Mouse (Mus musculus) heart, postnatal 14 days (tissue): Measurements from ENCODE around the gene Alyref. TPM values are rescaled to one million over a fixed set of nuclear protein-coding genes. Genes with fewer than 3 reads are reported as not detected.

ENCODE experiments used
- DNase-seq, 2 experiments: peaks; one replicate each; pipeline ENCODE4 v3.0.0; 2021 to 2022
- intact Hi-C: fragments of 180-260 bp; cut with DNase I; formaldehyde crosslinking; loops from one replicate; pipeline ENCODE4 v1.15.1; 2025
- total RNA-seq, 2 experiments: library from RNA; stranded (reverse); gene quantifications; 2 replicates each; pipeline ENCODE4 v1.2.3; 2021

Gene Alyref
- total RNA-seq, 2 experiments from 2014 or later, result 57.8 to 59.9 TPM

DNA sequence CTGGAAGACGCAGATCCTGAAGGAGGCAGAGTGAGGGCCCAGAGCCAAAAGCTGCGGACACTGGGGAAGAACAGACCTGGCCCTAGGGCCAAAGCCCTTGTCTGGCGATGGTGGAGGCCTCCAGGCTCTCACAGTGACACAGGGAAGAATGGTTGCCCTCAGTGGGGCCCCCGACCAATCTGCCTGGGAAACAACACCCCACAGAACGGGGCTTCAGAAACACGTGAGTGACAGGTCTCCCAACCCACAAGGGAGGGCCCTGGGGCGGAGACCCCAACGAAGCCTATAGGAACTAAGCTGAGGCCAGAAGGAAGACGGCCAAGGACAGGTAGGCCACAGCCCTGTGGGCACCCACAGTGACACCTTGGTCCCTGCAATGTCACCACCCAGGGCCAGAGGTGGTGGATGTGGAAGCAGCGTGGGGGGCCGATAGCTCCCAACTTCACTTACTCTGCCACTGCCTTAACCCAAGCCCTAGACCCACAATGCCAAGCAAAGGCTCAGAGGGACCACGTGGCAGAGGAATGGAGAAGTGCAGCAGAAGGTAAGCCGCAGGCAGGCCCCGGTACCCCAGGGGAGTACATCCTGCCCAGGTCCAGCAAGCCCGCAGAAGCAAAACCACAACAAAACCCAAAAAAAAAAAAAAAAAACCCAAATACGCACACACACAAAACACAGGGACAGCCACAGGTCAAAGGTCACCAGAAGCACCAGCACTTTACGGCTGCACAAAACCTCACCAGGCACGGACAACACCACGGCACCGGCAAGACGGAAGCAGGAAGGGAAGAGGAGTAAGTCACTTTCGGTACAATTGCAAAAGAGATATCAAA, 29.5 kb upstream of the Alyref start:
- intact Hi-C loops, result no loop called here
- DNase-seq, result no peak

DNA sequence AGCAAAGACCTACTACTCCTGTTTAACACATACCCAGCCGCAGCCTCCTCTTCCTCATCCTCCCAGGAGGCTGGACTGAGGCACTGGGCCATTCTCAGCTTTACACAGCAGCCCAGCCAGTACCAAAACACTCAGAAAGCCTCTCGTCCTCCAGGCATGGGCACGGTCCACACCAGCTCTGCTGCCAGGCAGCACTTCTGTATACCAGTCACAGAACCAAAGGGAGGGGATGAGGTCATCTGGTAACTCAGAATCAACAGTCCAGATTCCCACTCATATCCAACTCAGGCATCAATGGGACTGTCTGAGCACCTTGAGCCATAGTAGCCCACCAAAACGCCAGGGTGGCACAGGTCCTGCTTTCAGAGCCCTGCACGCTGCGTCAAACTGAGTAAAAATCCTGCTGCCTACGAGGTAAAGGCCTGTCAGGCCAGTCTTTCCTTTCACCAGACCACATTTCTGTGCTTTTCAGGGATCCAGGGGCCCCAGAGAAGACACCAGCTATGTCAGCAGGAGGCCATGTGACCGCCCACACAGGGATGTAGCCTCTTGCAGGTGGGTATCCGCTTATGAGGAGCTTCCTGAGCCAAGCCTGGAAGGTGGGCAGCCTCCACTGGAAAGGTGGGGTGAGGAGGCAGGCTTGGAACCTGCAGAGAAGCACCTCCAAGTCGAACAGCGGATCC, 28.8 kb upstream of the Alyref start:
- intact Hi-C loops, result no loop called here
- DNase-seq, result no peak

DNA sequence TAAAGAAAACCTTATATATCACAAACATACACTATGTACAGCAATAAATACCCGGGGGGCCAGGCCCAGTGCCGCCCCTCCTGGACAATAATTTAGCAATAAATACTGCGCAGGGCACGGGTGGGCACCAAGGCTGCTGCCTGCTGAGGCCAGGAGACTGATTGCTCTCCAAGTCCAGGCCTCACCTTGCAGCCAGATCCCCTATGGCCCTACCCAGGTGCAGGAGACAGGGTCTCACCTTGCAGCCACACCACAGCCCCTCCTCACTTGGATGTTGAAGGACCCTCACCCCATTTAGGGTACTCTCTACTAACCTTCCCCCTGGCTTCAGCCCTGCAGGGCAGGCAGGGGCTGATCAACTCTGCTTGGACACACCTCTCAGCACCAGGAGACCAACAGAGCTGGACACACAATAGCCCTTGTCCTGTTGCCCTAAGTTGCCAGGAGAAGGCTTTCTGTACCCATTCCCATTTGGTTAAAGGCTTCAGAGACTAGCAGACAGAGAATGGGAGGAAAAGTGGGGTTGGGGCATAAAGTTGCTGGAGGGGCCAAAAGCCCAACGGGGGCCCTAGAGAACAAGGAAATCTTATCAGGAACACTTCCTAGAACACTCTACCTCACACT, 27.1 kb upstream of the Alyref start, which contains the start of gene Sirt7:
TSS of gene Sirt7 (minus strand) at position 89 of the 624 bp plus-strand sequence.
- intact Hi-C loops, result loop anchor here (2.0 kb wide), 1 partner anchor 50 kb away; no protein-coding TSS in a partner anchor
- no peak for DNase-seq

DNA sequence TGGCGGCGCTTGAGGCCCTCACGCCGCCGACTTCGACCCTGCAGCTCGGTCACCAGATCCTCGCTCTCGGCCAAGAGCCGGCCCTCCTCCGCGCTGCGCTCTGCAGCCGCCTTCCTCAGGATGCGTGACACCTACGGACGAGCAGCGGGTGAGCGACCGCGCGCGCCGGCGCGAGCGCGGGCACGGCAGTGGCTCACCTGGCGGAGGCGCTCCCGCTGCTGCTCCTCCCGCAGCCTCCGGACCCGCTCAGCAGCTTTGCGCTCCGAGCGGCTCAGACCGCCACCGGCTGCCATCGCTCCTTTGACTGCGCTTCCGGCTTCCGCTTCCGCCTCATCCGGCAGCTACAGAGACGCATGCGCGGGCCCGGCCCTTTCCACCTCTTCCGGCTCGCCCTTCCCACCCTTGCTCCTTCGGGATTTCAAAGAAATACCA, 26.5 kb upstream of the Alyref start:
- DNase-seq, result peak; percentile 89 to 90
- intact Hi-C loops, result loop anchor here (2.0 to 5.0 kb wide), 2 partner anchors 50 to 173 kb away; partner anchors contain the start of gene Dus1l

DNA sequence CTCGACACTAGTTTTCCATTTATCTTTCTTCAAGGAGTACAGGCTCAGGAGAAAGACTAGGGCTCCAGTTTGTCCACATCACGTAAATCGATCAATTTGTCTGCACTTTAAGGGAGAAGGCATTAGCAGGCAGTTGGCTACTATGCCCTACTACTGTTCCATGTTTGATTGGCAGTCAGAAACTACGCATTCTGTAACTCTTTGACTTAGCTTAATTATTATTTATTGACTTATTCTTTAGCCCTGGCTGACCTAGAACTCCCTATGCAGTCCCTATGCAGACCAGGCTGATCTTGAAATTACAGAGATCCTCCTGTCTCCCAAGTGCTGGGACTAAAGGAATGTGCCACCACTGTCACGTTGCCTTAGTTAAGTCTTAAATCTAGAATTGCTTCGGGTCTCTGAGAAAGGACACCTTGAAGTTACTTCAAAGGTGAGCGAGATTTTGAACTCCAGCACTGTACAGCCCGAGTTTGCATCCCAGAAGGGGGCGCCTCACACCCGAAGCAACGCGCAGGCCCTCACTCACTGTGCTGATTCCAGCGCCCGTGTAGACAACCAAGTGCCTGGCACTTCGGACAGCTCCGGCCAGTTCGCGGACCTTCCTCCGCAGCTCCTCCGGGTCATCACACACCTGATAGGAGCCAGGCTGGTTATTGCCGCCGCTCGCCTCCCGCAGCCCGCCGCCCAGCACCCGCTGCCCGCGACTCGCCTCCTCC, 26.0 kb upstream of the Alyref start:
- peak; percentile 69 to 80 for DNase-seq
- intact Hi-C loops, result loop anchor here (2.0 to 5.0 kb wide), 2 partner anchors 51 to 173 kb away; partner anchors contain the start of gene Dus1l

DNA sequence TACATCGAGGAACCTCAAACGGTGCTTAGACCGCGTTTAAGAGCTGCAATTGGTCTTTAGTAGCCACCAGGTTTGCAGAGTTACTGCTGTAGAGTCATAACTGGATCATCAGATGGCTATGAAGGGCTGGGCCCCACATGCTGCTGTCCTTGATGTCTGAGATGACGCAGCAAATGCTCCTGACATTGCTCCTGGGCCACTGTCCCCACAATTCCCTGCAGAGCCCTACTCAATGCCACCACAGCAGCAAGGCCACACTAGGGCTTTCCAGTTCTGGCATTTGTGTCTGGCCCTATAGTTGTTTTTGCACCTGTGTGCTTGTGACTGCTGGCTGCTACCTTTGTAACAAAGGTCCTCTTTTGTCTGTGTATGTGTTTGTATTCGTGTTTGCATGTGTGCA, 24.6 kb upstream of the Alyref start:
- DNase-seq, result no peak
- intact Hi-C loops, result loop anchor here (5.0 kb wide), 1 partner anchor 174 kb away; the partner anchor contains the start of gene Dus1l

DNA sequence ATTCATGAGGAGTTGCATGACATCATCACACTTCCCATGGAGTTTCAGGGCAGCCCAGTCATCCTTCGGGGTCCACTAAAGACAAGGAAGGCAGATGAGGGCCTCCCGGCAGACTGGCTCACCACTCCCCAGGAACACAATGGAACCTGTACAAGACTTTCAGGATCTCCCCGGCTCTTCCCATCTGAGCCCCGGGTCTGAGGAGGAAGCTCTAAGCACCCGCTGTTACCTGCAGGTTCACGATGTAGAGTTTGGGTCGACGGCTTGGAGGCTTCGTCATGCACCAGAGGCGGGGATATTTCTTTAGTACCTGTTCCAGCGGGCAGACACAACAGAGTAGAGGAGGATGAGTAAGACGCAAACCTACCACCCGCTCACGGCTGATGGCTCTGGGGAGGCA, 22.0 kb upstream of the Alyref start:
- intact Hi-C loops, result loop anchor here (5.0 kb wide), 1 partner anchor 177 kb away; the partner anchor contains the start of gene Dus1l
- no peak for DNase-seq

DNA sequence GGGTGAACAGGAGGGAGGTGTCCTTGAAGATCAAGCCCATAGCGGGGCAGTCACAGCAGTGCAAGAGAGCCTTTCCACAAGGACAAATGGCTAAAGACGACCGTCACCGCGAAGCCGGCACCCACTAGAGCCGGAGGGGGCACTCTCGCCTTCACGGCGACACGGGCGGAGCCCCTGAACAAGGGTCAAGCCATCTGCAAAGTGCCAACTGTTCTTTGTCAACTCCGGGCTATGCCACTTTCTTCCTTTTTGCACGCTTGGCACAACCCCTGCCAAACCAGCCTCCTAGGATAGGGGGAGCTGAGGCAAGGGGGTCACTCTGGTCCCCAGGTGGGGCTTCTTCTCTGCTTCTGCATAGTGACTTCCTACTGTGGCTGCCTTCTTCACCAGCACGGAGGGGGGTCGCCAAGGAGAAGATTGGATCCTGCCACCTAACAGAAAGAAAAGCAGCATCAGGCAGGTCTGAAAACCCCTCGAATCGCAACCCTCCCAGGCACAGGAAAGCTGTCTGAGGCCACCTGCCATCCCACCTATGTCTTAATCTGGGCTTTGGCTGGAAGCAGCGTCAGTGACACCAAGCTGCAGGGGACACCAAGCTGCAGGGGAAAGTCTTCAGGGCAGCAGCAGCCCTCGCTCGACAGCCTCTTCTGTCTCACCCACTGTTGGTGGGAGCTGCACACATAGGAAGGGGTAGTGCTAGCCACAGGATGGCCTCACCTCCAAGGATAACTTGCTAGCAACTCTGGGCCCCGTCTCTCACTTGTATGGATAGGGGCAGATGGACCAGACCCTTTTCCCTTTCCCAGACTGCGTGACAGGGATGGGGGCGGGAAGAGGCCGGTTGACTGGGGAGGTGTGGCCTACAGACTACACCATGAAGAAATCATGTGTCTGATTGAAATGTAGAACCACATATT, 20.7 kb upstream of the Alyref start:
- no peak for DNase-seq
- intact Hi-C loops, result loop anchor here (2.0 kb wide), 1 partner anchor 94 kb away; the partner anchor contains the start of genes Cenpx and Lrrc45

DNA sequence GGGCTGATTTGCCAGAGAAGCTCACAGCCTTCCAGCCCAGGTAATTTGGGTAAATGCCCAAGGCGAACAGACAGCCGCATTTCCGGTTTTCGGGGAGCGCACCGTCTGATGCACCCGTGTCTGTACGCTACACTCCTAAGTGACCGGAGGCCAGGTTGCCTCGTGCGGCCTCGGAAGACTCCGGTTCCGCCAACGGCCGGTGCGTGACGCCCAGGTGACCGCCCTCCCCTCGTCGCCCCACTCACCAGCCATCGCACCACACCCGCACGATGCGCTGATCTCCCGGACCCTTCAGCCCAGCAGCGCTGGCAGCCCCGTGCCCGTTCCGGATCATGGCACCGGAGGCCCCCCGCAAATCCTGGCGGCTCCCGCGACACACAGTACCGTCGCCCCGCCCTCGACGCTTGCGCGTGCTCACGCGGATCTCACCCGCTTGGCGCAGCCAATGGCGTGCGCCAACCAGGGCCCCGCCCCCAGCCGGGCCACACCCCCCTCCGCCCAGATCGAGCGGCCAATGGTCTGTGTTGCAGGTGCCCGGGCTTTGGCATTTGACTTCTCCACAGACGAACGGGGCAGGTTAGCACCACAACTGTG, 19.5 kb upstream of the Alyref start, which contains the start of gene Pcyt2:
TSS of gene Pcyt2 (minus strand) at position 418 of the 594 bp plus-strand sequence.
- intact Hi-C loops, result loop anchor here (2.0 kb wide), 1 partner anchor 95 kb away; the partner anchor contains the start of genes Cenpx and Lrrc45
- peak; percentile 89 to 94 for DNase-seq

DNA sequence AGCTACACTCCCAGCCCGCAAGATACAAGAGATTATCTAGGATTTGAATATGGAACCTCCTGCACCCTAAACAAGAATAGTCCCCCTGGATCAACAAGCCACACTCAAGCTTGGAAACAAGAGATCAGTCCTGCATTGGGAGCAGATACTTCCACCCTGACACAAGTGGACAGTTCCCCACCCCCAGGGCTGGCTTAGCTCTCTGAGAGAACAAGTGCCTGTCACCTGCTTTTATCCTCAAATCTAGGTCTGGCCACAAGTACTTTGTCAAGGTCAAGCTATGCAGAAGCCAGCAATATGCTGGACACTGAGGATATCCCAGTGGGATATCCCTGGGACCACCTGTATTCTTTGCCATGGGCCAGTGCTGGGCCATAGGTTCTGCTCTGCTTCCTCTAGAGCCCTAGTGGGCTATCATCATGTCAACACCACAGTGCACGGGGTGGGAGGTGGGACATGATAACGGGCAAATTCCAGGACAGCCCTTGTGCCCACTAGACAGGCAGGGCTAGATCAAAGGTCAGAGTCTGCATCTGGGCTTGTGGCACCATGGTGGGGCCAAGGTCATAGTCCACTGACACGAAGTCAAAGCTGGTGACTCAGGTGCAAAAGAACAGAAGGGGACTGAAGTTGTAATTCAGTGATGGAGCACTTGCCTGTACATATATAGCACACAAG, 18.6 kb upstream of the Alyref start:
- no peak for DNase-seq
- intact Hi-C loops, result no loop called here

DNA sequence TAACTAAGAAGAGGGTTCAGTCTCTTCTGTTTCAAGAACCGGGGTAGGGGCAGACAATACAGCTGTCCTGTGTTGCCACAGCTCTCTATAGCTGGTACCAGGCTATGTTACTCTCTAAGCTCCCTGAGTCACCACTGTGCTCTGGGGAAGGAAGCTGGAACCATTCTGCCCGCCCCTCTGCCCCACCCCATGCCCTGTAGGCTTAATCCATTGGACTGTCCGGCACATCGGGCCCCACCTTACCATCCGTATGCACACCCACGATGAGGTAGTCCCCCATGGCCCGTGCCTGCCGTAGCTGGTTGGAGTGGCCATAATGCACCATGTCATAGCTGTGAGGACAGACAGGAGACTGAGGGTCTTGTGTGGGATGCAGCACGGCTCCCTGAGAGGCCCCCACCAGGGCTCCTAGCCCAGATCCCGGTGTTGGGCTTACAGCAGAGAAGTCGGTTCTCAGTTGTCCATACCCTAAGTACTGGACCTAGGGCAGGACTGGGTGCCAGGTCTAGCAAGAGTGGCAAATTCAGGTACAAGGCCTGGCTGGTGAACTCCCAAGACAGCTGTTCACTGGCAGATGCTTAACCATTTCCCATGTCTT, 17.5 kb upstream of the Alyref start:
- no peak for DNase-seq
- intact Hi-C loops, result no loop called here

DNA sequence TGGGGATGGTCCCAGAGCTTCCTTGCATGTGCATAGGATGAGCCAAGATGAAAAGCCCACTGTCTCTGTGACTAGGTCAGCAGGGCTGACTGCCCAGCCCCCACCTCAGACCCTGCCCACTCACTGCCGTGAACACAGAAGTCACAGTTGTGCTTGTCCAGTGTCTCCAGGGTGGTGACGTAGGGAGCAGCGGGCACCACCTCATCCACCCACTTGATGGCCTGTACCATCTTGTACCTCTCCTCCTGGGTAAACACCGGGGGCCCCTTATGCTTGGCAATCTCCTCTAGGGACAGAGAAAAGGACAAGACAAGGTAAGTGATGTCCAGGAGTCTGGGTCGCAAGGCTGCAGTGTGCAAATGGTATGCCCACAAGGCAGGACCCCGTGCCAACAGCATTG, 17.0 kb upstream of the Alyref start:
- DNase-seq, result no peak
- intact Hi-C loops, result no loop called here

DNA sequence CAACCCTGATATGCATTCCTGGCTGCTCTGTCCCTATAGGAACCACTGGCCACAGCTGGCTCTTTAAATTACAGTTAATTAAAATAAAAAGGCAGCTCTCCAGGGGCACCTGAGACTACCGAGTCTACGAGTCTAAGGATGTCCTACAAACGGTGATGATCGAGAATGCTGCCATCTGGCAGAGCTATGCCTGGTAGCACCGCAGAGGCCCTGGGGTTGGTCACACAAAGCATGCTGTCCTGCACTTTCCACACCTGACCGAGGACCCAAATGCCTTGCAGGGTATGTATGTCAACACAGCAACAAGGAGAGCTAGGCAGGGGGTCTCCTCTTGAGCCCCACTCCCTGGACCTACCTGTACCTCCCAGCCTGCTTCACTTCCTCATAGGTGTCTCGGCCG, 15.8 kb upstream of the Alyref start:
- intact Hi-C loops, result no loop called here
- no peak for DNase-seq

DNA sequence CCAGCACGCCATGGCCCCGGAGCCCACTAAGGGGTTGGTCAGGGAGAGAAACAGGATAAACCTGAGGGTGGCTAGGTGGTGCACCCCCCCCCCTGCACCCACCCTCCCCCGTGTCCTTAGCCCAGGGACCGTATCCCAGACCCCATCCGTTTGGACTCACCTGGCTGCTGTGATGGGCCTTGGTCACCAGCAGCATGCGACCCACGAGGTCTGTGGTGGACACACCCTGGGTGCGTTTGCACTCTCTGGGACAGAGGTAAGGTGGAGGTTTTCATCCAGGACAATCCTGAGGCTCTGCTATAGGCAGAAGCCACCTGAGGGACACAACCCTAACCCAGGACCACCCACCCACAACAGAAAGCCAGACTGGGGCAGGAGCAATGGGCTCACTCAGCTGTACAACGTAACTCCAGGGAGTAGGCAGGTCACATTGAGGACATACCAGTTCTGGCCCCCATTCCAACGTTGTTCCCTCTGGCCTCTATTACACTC, 15.4 kb upstream of the Alyref start:
- DNase-seq, result no peak
- intact Hi-C loops, result no loop called here

DNA sequence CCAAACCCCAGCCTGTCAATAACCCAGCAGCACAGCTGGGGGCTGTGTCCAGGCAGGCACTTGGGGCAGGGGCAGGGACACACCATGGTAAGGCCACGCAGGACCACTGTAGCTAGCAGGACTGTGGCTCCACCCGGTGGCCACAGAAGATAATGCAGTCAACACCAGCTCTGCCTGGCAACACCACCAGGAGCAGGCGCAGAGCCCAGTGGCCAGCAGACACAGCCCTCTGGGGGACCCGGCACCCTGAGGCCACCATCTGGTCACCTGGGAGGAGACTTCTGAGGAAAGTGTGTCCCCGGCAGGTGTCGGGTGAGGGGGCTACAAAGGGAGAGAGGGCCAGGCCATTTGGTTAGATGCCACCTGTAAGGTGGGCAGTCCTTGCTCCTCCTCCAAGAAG, 14.6 kb upstream of the Alyref start:
- peak; percentile 76 to 87 for DNase-seq
- intact Hi-C loops, result loop anchor here (1.0 kb wide), 2 partner anchors 98 to 123 kb away; no protein-coding TSS in a partner anchor

DNA sequence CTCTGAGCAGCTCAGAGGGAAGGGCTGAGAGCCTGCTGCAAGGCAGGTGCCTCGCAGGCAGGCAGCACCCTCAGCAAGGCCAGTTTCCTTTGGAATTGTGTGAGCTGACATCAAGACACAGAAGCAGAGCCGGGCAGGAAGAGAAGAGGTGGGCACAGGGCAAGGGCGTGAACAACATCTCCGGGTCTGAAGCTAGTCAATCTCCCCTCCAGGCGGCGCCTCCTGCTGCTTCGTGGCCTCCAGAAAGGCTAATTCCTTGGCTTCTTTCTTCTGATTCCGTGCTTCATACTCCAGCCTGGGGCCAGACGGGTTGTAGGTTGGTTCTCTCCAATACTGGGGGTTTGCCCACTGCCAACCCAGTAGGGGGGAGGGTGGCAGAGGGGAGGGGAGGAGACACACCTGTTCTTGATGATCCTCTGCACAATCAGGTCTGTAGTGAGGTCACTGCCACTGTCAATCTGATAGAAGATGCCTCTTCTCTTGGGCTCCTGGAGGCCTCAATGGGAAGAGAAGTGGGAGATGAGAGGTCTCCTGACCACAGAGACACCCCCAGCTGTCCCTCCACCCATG, 12.4 kb upstream of the Alyref start:
- DNase-seq, result no peak
- intact Hi-C loops, result no loop called here

DNA sequence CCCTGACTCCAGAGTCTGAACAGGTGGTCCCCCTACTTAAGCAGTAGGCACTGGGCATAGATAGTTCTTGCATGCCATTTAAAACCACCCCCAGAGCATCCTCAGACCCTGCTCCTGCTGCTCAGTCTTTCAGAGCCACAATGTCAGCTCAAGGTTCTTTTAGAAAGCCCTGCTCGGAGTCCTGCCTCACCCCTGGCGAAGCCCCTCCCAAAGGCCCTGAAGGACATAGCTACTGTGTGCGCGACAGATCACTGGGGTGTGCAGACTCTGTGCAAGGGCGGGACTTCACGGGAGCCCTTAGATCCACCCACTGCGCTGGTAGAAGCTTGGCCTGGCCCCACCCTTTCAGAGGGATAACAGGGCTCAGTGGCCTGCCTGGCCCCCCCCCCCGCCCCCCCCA, 11.1 kb upstream of the Alyref start:
- no peak for DNase-seq
- intact Hi-C loops, result no loop called here
